Mouse (Mus musculus) forebrain, embryonic 11.5 days (tissue): ENCODE measurements around the gene Bub3. TPM values are rescaled to one million over a fixed set of nuclear protein-coding genes. Genes with fewer than 3 reads are reported as not detected.

Experiments used
- polyA plus RNA-seq: library from polyadenylated mRNA; unstranded; fragments of >200 nt; fragmentation: Nextera tagmentation; extraction: Ambion mirVana; gene quantifications from 2 replicates; pipeline ENCODE4 v1.2.1, GENCODE M21; 2014

Gene Bub3
- polyA plus RNA-seq, 1 experiment from 2014 or later = 256 TPM

Other genes starting within 250 kb of the Bub3 start
- not detected in 2 replicates for gene Cuzd1, start 237.9 kb upstream of the Bub3 start, polyA plus RNA-seq
- gene Fam24b, start 230.7 kb upstream of the Bub3 start, polyA plus RNA-seq = not detected in 2 replicates
- gene Fam24a, start 226.4 kb upstream of the Bub3 start, polyA plus RNA-seq = not detected in 2 replicates
- 18.5 and 21.3 TPM in 2 replicates for gene 2310057M21Rik, start 197.5 kb upstream of the Bub3 start, polyA plus RNA-seq
- 54.4 and 57.3 TPM in 2 replicates for gene Pstk, start 189.1 kb upstream of the Bub3 start, polyA plus RNA-seq
- 24.3 and 24.7 TPM in 2 replicates for gene Ikzf5, start 149.7 kb upstream of the Bub3 start, polyA plus RNA-seq
- gene Acadsb, start 149.6 kb upstream of the Bub3 start, polyA plus RNA-seq = 74.1 and 74.6 TPM in 2 replicates
- gene Hmx3, start 17.4 kb upstream of the Bub3 start, polyA plus RNA-seq = 0.29 and 0.31 TPM in 2 replicates
- gene Hmx2, start 11.4 kb upstream of the Bub3 start, polyA plus RNA-seq = 0.61 and 0.68 TPM in 2 replicates